Mouse (Mus musculus): ENCODE data around the gene Ppef2. TPM values are rescaled to one million over a fixed set of nuclear protein-coding genes. Genes with fewer than 3 reads are reported as not detected.
A peak's percentile ranks its signal among the peaks of the same experiment; 100 is the strongest.

The Ppef2 gene
- polyA plus RNA-seq, 1 experiment from 2014 or later = 0.99 TPM

DNA sequence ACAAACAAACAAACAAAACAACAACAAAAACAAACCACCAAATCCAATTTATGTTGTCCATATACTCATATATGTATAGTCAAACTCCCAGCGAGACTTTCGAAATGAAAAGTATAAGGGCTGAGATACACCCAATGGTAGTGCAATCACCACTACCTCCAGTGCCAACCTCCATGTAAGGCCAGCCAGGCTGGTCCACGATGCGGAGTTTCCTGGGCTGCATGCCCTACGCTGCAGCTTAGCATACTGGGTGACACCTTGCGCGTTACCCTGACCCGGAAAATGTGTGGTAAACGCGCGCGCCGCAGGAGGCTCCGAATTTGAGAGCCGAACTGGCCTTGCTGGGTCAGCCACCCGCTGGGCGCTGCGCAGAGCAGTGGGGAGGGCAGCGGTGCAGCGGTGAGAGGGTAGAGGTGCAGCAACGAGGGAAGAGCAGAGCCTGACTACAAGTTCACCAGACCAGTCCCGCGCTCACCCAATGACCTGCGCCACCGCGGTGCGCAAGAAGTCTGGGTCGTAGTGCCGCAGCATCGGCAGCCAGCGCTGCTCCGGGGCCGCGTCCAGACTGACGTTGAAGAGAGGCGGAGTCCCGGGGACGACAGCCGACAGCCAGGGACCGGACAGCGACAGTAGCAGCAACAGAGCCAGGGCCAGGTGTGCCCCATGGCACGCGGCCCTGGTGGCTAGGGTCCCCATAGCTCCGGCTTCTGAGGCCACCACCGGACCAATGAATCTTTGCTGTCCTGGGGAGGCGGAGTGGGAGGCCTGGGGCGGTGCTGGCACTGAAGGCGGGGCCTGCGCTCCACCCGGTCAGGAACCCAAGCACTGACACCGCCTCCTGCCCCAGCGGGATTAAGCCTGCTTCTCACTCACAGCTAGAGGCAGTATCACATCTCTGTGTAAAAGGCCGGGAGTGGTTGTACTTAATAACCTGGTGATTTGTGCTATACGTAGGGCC is 21.6 kb upstream of the Ppef2 start, which contains the start of gene Naaa:
Naaa (minus strand) TSS at position 734 of the 958 bp plus-strand sequence.
- ATAC-seq (ENCODE audit: low read depth) = peak; percentile 92
- Histone ChIP-seq H3K4me3 (ENCODE audit: low read depth, low read length) (peak within 1 kb of the TSS; percentile 54), H3K27me3 (ENCODE audit: control insufficient read depth, insufficient read depth, low read length) (no peaks in the 10 kb centered on the region), H3K4me2 (ENCODE audit: low read depth, low read length) (peak within 1 kb of the TSS; percentile 77), H3K9ac (replicated peaks; ENCODE audit: low read depth, low read length) (peak within 1 kb of the TSS; percentile 68), H3K9me3 (ENCODE audit: control insufficient read depth, low read length) (no peaks in the 10 kb centered on the region), H3K4me1 (ENCODE audit: control insufficient read depth, insufficient read depth, low read length) (peaks cover 5% of the 10 kb centered on the region; the same call in 1 of the 2 replicates), H3K36me3 (ENCODE audit: control insufficient read depth, insufficient read depth, low read length) (no peaks in the 10 kb centered on the region), H3K27ac (ENCODE audit: low read depth, low read length) (peak within 1 kb of the TSS; percentile 57)
- WGBS = 4% methylated on average over 54 of the region's 54 CpGs

GRCm38 (mm10) chr5:92270496-92270895 is 14.4 kb upstream of the Ppef2 start:
- ATAC-seq (ENCODE audit: low read depth) = no peak
- WGBS = 88% methylated on average over 7 of the region's 7 CpGs
- no peak overlapping the region for H3K9ac ChIP-seq (replicated peaks; ENCODE audit: low read depth, low read length)

GRCm38 (mm10) chr5:92263761-92264359 is 7.8 kb upstream of the Ppef2 start:
- H3K27ac ChIP-seq (ENCODE audit: low read depth, low read length) = no peak overlapping the region; the same call in 1 of the 2 replicates
- ATAC-seq (ENCODE audit: low read depth) = peak; percentile 90
- H3K9ac ChIP-seq (replicated peaks; ENCODE audit: low read depth, low read length) = no peak overlapping the region
- no peaks in the 10 kb centered on the region for H3K9me3 ChIP-seq (ENCODE audit: control insufficient read depth, low read length)
- H3K27me3 ChIP-seq (ENCODE audit: control insufficient read depth, insufficient read depth, low read length) = no peaks in the 10 kb centered on the region
- no peak overlapping the region for H3K4me3 ChIP-seq (ENCODE audit: low read depth, low read length)
- no peaks in the 10 kb centered on the region for H3K36me3 ChIP-seq (ENCODE audit: control insufficient read depth, insufficient read depth, low read length)
- no peaks in the 10 kb centered on the region for H3K4me1 ChIP-seq (ENCODE audit: control insufficient read depth, insufficient read depth, low read length)
- H3K4me2 ChIP-seq (ENCODE audit: low read depth, low read length) = no peak overlapping the region
- WGBS = 12% methylated on average over 4 of the region's 4 CpGs

More at GRCm38 (mm10) chr5:92270496-92270895, 14.4 kb upstream of the Ppef2 start:
- Histone ChIP-seq H3K27ac (ENCODE audit: low read depth, low read length) (no peak overlapping the region), H3K9me3 (ENCODE audit: control insufficient read depth, low read length) (no peaks in the 10 kb centered on the region), H3K4me2 (ENCODE audit: low read depth, low read length) (no peak overlapping the region), H3K27me3 (ENCODE audit: control insufficient read depth, insufficient read depth, low read length) (no peaks in the 10 kb centered on the region), H3K4me1 (ENCODE audit: control insufficient read depth, insufficient read depth, low read length) (no peaks in the 10 kb centered on the region), H3K4me3 (ENCODE audit: low read depth, low read length) (no peak overlapping the region), H3K36me3 (ENCODE audit: control insufficient read depth, insufficient read depth, low read length) (no peaks in the 10 kb centered on the region)

DNA sequence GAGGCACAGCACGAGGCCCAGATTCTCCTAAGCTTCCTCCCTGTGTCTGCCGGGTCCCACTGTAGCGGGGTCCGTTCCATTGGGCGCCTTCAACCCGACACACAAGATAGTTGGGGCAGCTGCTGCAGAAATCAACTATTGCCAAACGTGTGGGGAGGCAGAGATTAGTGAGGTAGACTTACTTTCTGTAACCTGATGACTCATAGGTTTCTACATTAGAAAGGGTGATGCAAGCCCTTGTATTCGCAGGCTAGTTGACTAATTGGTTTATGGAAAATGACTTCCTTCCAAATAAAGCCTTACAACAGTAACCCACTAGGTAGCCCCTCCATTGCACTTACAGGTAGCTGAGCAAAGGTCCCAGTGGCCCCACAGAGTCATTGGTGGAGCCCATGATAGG is 6.6 kb upstream of the Ppef2 start:
- Histone ChIP-seq H3K27me3 (ENCODE audit: control insufficient read depth, insufficient read depth, low read length) (no peaks in the 10 kb centered on the region), H3K9me3 (ENCODE audit: control insufficient read depth, low read length) (no peaks in the 10 kb centered on the region)

GRCm38 (mm10) chr5:92254476-92254875 is 1.6 kb downstream of the Ppef2 start:
- Histone ChIP-seq H3K4me1 (ENCODE audit: control insufficient read depth, insufficient read depth, low read length) (no peaks in the 10 kb centered on the region), H3K9me3 (ENCODE audit: control insufficient read depth, low read length) (no peaks in the 10 kb centered on the region), H3K9ac (replicated peaks; ENCODE audit: low read depth, low read length) (no peak overlapping the region), H3K27ac (ENCODE audit: low read depth, low read length) (no peak overlapping the region), H3K27me3 (ENCODE audit: control insufficient read depth, insufficient read depth, low read length) (no peaks in the 10 kb centered on the region), H3K4me2 (ENCODE audit: low read depth, low read length) (no peak overlapping the region), H3K4me3 (ENCODE audit: low read depth, low read length) (no peak overlapping the region), H3K36me3 (ENCODE audit: control insufficient read depth, insufficient read depth, low read length) (no peaks in the 10 kb centered on the region)
- ATAC-seq (ENCODE audit: low read depth) = no peak
- WGBS = 51% methylated on average over 6 of the region's 6 CpGs

More for the DNA sequence above, 6.6 kb upstream of the Ppef2 start:
- no peak overlapping the region for H3K27ac ChIP-seq (ENCODE audit: low read depth, low read length)
- ATAC-seq (ENCODE audit: low read depth) = no peak
- H3K4me1 ChIP-seq (ENCODE audit: control insufficient read depth, insufficient read depth, low read length) = no peaks in the 10 kb centered on the region
- no peak overlapping the region for H3K4me2 ChIP-seq (ENCODE audit: low read depth, low read length)
- H3K4me3 ChIP-seq (ENCODE audit: low read depth, low read length) = no peak overlapping the region
- H3K9ac ChIP-seq (replicated peaks; ENCODE audit: low read depth, low read length) = no peak overlapping the region
- H3K36me3 ChIP-seq (ENCODE audit: control insufficient read depth, insufficient read depth, low read length) = no peaks in the 10 kb centered on the region
- WGBS = 94% methylated on average over 8 of the region's 8 CpGs

- Histone ChIP-seq H3K27me3 (ENCODE audit: control insufficient read depth, insufficient read depth, low read length) (no peaks in the 10 kb centered on the region), H3K27ac (ENCODE audit: low read depth, low read length) (no peak overlapping the region), H3K9ac (replicated peaks; ENCODE audit: low read depth, low read length) (no peak overlapping the region), H3K4me3 (ENCODE audit: low read depth, low read length) (no peak overlapping the region), H3K9me3 (ENCODE audit: control insufficient read depth, low read length) (no peaks in the 10 kb centered on the region), H3K4me1 (ENCODE audit: control insufficient read depth, insufficient read depth, low read length) (no peaks in the 10 kb centered on the region), H3K4me2 (ENCODE audit: low read depth, low read length) (peak overlapping the region; percentile 9; the same call in 1 of the 2 replicates), H3K36me3 (ENCODE audit: control insufficient read depth, insufficient read depth, low read length) (no peaks in the 10 kb centered on the region)
- peak; percentile 80 for ATAC-seq (ENCODE audit: low read depth)
- 27% methylated on average over 18 of the region's 18 CpGs for WGBS
These were observed 3.2 kb downstream of the Ppef2 start for GRCm38 (mm10) chr5:92252797-92253343.

DNA sequence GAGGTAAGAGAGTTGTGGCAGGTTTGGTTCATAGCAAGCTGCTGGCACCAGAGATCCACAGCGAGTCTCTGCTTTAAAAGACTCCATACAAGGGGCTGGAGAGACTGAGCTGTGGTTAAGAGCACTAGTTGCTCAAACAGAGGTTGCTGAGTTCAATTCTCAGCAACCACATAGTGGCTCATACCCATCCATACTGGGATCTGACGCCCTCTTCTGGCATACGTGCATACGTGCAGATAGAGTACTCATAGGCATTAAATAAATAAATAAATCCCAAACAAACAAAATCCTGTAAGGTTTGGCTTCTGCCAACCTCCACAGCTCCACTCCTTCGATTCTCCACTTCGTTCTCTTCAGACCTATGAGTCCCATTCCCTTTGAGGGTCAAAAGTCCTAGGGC is 4.0 kb downstream of the Ppef2 start:
- H3K36me3 ChIP-seq (ENCODE audit: control insufficient read depth, insufficient read depth, low read length) = no peaks in the 10 kb centered on the region
- H3K4me2 ChIP-seq (ENCODE audit: low read depth, low read length) = no peak overlapping the region
- H3K4me1 ChIP-seq (ENCODE audit: control insufficient read depth, insufficient read depth, low read length) = no peaks in the 10 kb centered on the region
- 94% methylated on average over 6 of the region's 6 CpGs for WGBS
- no peak overlapping the region for H3K9ac ChIP-seq (replicated peaks; ENCODE audit: low read depth, low read length)
- no peak for ATAC-seq (ENCODE audit: low read depth)
- H3K4me3 ChIP-seq (ENCODE audit: low read depth, low read length) = no peak overlapping the region
- no peaks in the 10 kb centered on the region for H3K9me3 ChIP-seq (ENCODE audit: control insufficient read depth, low read length)
- no peak overlapping the region for H3K27ac ChIP-seq (ENCODE audit: low read depth, low read length)
- no peaks in the 10 kb centered on the region for H3K27me3 ChIP-seq (ENCODE audit: control insufficient read depth, insufficient read depth, low read length)

DNA sequence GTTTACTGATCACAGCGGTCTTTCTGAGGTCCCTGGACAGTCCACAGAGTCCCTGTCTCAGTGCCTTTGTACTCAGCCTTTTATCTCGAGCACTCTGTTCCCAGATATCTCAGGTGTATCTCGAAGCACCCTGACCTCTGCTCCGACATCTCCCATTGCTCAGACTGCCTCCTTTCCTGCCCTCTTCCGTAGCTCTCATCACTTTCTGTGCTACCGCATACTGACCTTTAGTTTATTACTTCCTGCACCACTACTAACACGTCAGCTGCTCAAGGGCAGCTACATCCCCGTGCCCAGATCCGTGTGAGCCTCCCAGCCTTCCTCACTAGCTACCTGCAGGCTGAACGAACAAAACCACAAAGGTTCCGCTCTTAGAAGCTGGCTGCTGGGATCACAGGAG is 7.5 kb downstream of the Ppef2 start:
- no peaks in the 10 kb centered on the region for H3K36me3 ChIP-seq (ENCODE audit: control insufficient read depth, insufficient read depth, low read length)
- no peaks in the 10 kb centered on the region for H3K4me1 ChIP-seq (ENCODE audit: control insufficient read depth, insufficient read depth, low read length)
- ATAC-seq (ENCODE audit: low read depth) = no peak
- no peaks in the 10 kb centered on the region for H3K27me3 ChIP-seq (ENCODE audit: control insufficient read depth, insufficient read depth, low read length)
- no peak overlapping the region for H3K27ac ChIP-seq (ENCODE audit: low read depth, low read length)
- no peak overlapping the region for H3K9ac ChIP-seq (replicated peaks; ENCODE audit: low read depth, low read length)
- H3K4me3 ChIP-seq (ENCODE audit: low read depth, low read length) = no peak overlapping the region
- H3K4me2 ChIP-seq (ENCODE audit: low read depth, low read length) = no peak overlapping the region
- no peaks in the 10 kb centered on the region for H3K9me3 ChIP-seq (ENCODE audit: control insufficient read depth, low read length)
- 86% methylated on average over 11 of the region's 11 CpGs for WGBS

DNA sequence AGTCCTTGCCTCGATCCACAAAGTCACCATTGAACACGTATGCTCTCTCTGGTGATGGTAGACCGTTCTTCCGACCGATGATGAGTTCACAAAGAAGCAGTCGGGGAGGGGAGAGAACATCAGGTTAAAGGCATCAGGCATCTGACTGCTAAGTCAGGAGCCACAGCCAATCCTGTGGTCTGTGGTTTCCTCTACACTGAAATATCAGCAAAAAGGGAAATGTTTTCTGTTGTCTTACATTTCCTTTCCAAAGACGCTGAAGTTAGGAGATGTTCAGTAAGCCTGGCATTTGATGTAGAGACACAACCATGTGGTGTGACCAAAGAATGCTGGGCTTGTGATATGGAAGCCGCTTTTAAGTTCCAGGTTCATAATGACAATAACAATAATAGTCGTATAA is 10.6 kb downstream of the Ppef2 start:
- no peak for ATAC-seq (ENCODE audit: low read depth)
- no peaks in the 10 kb centered on the region for H3K27me3 ChIP-seq (ENCODE audit: control insufficient read depth, insufficient read depth, low read length)
- H3K36me3 ChIP-seq (ENCODE audit: control insufficient read depth, insufficient read depth, low read length) = no peaks in the 10 kb centered on the region
- 91% methylated on average over 9 of the region's 9 CpGs for WGBS
- no peaks in the 10 kb centered on the region for H3K9me3 ChIP-seq (ENCODE audit: control insufficient read depth, low read length)
- no peak overlapping the region for H3K9ac ChIP-seq (replicated peaks; ENCODE audit: low read depth, low read length)
- H3K4me2 ChIP-seq (ENCODE audit: low read depth, low read length) = no peak overlapping the region
- no peaks in the 10 kb centered on the region for H3K4me1 ChIP-seq (ENCODE audit: control insufficient read depth, insufficient read depth, low read length)
- H3K27ac ChIP-seq (ENCODE audit: low read depth, low read length) = no peak overlapping the region
- H3K4me3 ChIP-seq (ENCODE audit: low read depth, low read length) = no peak overlapping the region
